8 mouse cellular contexts compared by ENCODE assay signal in genomic region chr12:16718660-16719315, GRCm38 (mm10).
DNase-seq lines count a peak whose midpoint lies in the region; ATAC-seq lines count a peak whose summit lies in the region.

No protein-coding gene starts in this region.

- intact Hi-C loops in left cerebral cortex, postnatal 14 days (cut with DNase I), result loop anchor here (1.0 kb wide), 1 partner anchor 87 kb away; no protein-coding TSS in a partner anchor

- H3K27ac ChIP-seq in embryonic facial prominence, embryonic 14.5 days (replicated peaks; ENCODE audit: low read depth, low read length), result no peak overlapping the region
- H3K27ac ChIP-seq in hindbrain, embryonic 12.5 days, result no peak overlapping the region
- no peak overlapping the region for H3K27ac ChIP-seq in midbrain, embryonic 14.5 days (replicated peaks; ENCODE audit: low read depth, low read length)
- no peak overlapping the region for H3K27ac ChIP-seq in stomach, embryonic 16.5 days (ENCODE audit: low read length)

- no peaks in the 10 kb centered on the region for H3K9me3 ChIP-seq in embryonic facial prominence, embryonic 14.5 days (ENCODE audit: control insufficient read depth, low read length)
- no peaks in the 10 kb centered on the region for H3K9me3 ChIP-seq in hindbrain, embryonic 12.5 days (replicated peaks)
- no peaks in the 10 kb centered on the region for H3K9me3 ChIP-seq in midbrain, embryonic 14.5 days (ENCODE audit: control insufficient read depth, low read length)
- no peaks in the 10 kb centered on the region for H3K9me3 ChIP-seq in stomach, embryonic 16.5 days (replicated peaks; ENCODE audit: control insufficient read depth, low read length)

- H3K36me3 ChIP-seq in embryonic facial prominence, embryonic 14.5 days (ENCODE audit: control insufficient read depth, insufficient read depth, low read length), result no peaks in the 10 kb centered on the region
- H3K36me3 ChIP-seq in hindbrain, embryonic 12.5 days, result peaks cover 13% of the 10 kb centered on the region; the same call in 1 of the 2 replicates
- no peaks in the 10 kb centered on the region for H3K36me3 ChIP-seq in midbrain, embryonic 14.5 days (ENCODE audit: control insufficient read depth, insufficient read depth, low read length)
- H3K36me3 ChIP-seq in stomach, embryonic 16.5 days (ENCODE audit: control insufficient read depth, insufficient read depth, low read length), result no peaks in the 10 kb centered on the region

- H3K4me2 ChIP-seq in embryonic facial prominence, embryonic 14.5 days (ENCODE audit: low read depth, low read length), result no peak overlapping the region
- H3K4me2 ChIP-seq in hindbrain, embryonic 12.5 days (replicated peaks), result no peak overlapping the region
- no peak overlapping the region for H3K4me2 ChIP-seq in midbrain, embryonic 14.5 days (ENCODE audit: low read length)
- no peak overlapping the region for H3K4me2 ChIP-seq in stomach, embryonic 16.5 days (ENCODE audit: low read depth, low read length)

- peaks cover 4% of the 10 kb centered on the region; the same call in 1 of the 2 replicates for H3K4me1 ChIP-seq in embryonic facial prominence, embryonic 14.5 days (ENCODE audit: control insufficient read depth, insufficient read depth, low read length)
- no peaks in the 10 kb centered on the region for H3K4me1 ChIP-seq in hindbrain, embryonic 12.5 days
- no peaks in the 10 kb centered on the region for H3K4me1 ChIP-seq in midbrain, embryonic 14.5 days (ENCODE audit: control insufficient read depth, insufficient read depth, low read length)
- H3K4me1 ChIP-seq in stomach, embryonic 16.5 days (ENCODE audit: control insufficient read depth, insufficient read depth, low read length), result no peaks in the 10 kb centered on the region

- H3K27me3 ChIP-seq in embryonic facial prominence, embryonic 14.5 days (replicated peaks; ENCODE audit: control insufficient read depth, insufficient read depth, low read length), result no peaks in the 10 kb centered on the region
- no peaks in the 10 kb centered on the region for H3K27me3 ChIP-seq in hindbrain, embryonic 12.5 days
- H3K27me3 ChIP-seq in midbrain, embryonic 14.5 days (ENCODE audit: control insufficient read depth, insufficient read depth, low read length), result no peaks in the 10 kb centered on the region
- H3K27me3 ChIP-seq in stomach, embryonic 16.5 days (ENCODE audit: control insufficient read depth, insufficient read depth, low read length), result no peaks in the 10 kb centered on the region

- ATAC-seq in embryonic facial prominence, embryonic 14.5 days (ENCODE audit: low read depth), result peak; percentile 80; the same call in 1 of the 2 replicates
- peak; percentile 42 for ATAC-seq in hindbrain, embryonic 12.5 days (ENCODE audit: low FRiP score)
- ATAC-seq in midbrain, embryonic 14.5 days (ENCODE audit: low FRiP score, low TSS enrichment), result no peak
- 0 out of 2 replicates have a peak, but pooled peaks have one; percentile 25 for ATAC-seq in stomach, embryonic 16.5 days (ENCODE audit: insufficient read depth, low FRiP score)

- no peak overlapping the region for H3K4me3 ChIP-seq in embryonic facial prominence, embryonic 14.5 days (ENCODE audit: low read depth, low read length)
- no peak overlapping the region for H3K4me3 ChIP-seq in hindbrain, embryonic 12.5 days
- H3K4me3 ChIP-seq in midbrain, embryonic 14.5 days (replicated peaks; ENCODE audit: low read depth, low read length), result no peak overlapping the region
- no peak overlapping the region for H3K4me3 ChIP-seq in stomach, embryonic 16.5 days (replicated peaks; ENCODE audit: low read length)

- peak; percentile 29 to 66 for DNase-seq in heart, adult 18-20 months
- no peak for DNase-seq in heart, adult 11 months
- peak; percentile 48 for DNase-seq in adrenal gland, adult 18-20 months (ENCODE audit: low spot score in 2 of 2)
- peak; percentile 86 for DNase-seq in embryonic facial prominence, embryonic 14.5 days (ENCODE audit: low spot score)
- peak; percentile 47 to 65 for DNase-seq in left cerebral cortex, postnatal 14 days (ENCODE audit: low spot score in 2 of 2)
- peak; percentile 92 for DNase-seq in midbrain, embryonic 14.5 days

- 37% methylated on average over 8 of the region's 8 CpGs for WGBS in embryonic facial prominence, embryonic 14.5 days
- WGBS in hindbrain, embryonic 12.5 days, result 45% methylated on average over 8 of the region's 8 CpGs
- WGBS in midbrain, embryonic 14.5 days, result 43% methylated on average over 8 of the region's 8 CpGs
- 41% methylated on average over 8 of the region's 8 CpGs for WGBS in stomach, embryonic 16.5 days

- no peak overlapping the region for H3K9ac ChIP-seq in embryonic facial prominence, embryonic 14.5 days (ENCODE audit: low read depth, low read length)
- H3K9ac ChIP-seq in hindbrain, embryonic 12.5 days, result no peak overlapping the region
- H3K9ac ChIP-seq in midbrain, embryonic 14.5 days (replicated peaks; ENCODE audit: low read length), result no peak overlapping the region
- no peak overlapping the region for H3K9ac ChIP-seq in stomach, embryonic 16.5 days (ENCODE audit: low read length)
